Mouse (Mus musculus): ENCODE data around the gene Eaf1. TPM values are rescaled to one million over a fixed set of nuclear protein-coding genes. Genes with fewer than 3 reads are reported as not detected.
A peak's percentile ranks its signal among the peaks of the same experiment; 100 is the strongest.
"Not testable (repeated sequence)": the region's sequence is repeated elsewhere in the genome, so short reads cannot be mapped to it uniquely, and the experiment has no call there.

Eaf1 gene
- 10 to 100 TPM; 14.5 to 16.3 TPM for total RNA-seq (2021)

GRCm38 (mm10) chr14:31494349-31494974 is at the start of gene Eaf1:
Gene Eaf1, plus strand, starts transcription at chr14:31494399.
- DNase-seq = no peak

GRCm38 (mm10) chr14:31448994-31449393 is 45.2 kb upstream of the Eaf1 start:
- no peak for DNase-seq

- DNase-seq = not testable (repeated sequence)
These were observed 40.3 kb upstream of the Eaf1 start for GRCm38 (mm10) chr14:31453946-31454345.

- no peak for DNase-seq
These were observed 39.2 kb upstream of the Eaf1 start for GRCm38 (mm10) chr14:31454849-31455566.

- no peak for DNase-seq
These were observed 38.0 kb upstream of the Eaf1 start for GRCm38 (mm10) chr14:31456064-31456721.

GRCm38 (mm10) chr14:31458006-31458405 is 36.2 kb upstream of the Eaf1 start:
- DNase-seq = no peak

GRCm38 (mm10) chr14:31462226-31462625 is 32.0 kb upstream of the Eaf1 start:
- DNase-seq = not testable (repeated sequence)

GRCm38 (mm10) chr14:31462886-31463285 is 31.3 kb upstream of the Eaf1 start:
- no peak for DNase-seq

GRCm38 (mm10) chr14:31464176-31464575 is 30.0 kb upstream of the Eaf1 start:
- no peak for DNase-seq

- DNase-seq = no peak
These were observed 24.5 kb upstream of the Eaf1 start for GRCm38 (mm10) chr14:31469711-31470110.

GRCm38 (mm10) chr14:31472451-31473061 is 21.6 kb upstream of the Eaf1 start:
- DNase-seq = peak in 1 of 2 experiments; percentile 40

GRCm38 (mm10) chr14:31473297-31473696 is 20.9 kb upstream of the Eaf1 start:
- DNase-seq = no peak

GRCm38 (mm10) chr14:31482417-31482816 is 11.8 kb upstream of the Eaf1 start:
- DNase-seq = no peak

- DNase-seq = no peak
These were observed 7.7 kb upstream of the Eaf1 start for GRCm38 (mm10) chr14:31486465-31486864.

- DNase-seq = no peak
These were observed 6.1 kb upstream of the Eaf1 start for GRCm38 (mm10) chr14:31488055-31488454.

- no peak for DNase-seq
These were observed 298 bp upstream of the Eaf1 start for GRCm38 (mm10) chr14:31493901-31494300.

GRCm38 (mm10) chr14:31494975-31495455 is 816 bp downstream of the Eaf1 start, which contains the start of gene Mettl6:
Gene Mettl6, minus strand, starts transcription at chr14:31495040.
- peak; percentile 90 to 91 for DNase-seq

- DNase-seq = no peak
These were observed 1.3 kb downstream of the Eaf1 start for GRCm38 (mm10) chr14:31495538-31495937.

GRCm38 (mm10) chr14:31496241-31496646 is 2.0 kb downstream of the Eaf1 start:
- no peak for DNase-seq

GRCm38 (mm10) chr14:31499526-31499925 is 5.3 kb downstream of the Eaf1 start:
- DNase-seq = no peak

- DNase-seq = no peak
These were observed 9.2 kb downstream of the Eaf1 start for GRCm38 (mm10) chr14:31503406-31503805.

- DNase-seq = peak; percentile 67 to 75
These were observed 12.3 kb downstream of the Eaf1 start for GRCm38 (mm10) chr14:31506456-31506855.

GRCm38 (mm10) chr14:31509911-31510310 is 15.7 kb downstream of the Eaf1 start:
- DNase-seq = no peak
